Mouse (Mus musculus) G1E-ER4 (cell line): ENCODE results near the gene Kcnh4. TPM values are rescaled to one million over a fixed set of nuclear protein-coding genes. Genes with fewer than 3 reads are reported as not detected.

Source experiments
- GATA1 ChIP-seq: IDR thresholded peaks from one replicate; pipeline ENCODE4 v1.8.0; 2012; ENCODE audit warnings: low read length, inconsistent platforms
- polyA plus RNA-seq: library from polyadenylated mRNA; stranded (reverse); fragments of >175 nt; gene quantifications from 2 replicates; pipeline ENCODE4 v1.2.3, GENCODE M21; 2012

Gene Kcnh4
- 0.02 TPM in 1 of 2 replicates, not detected in the other for polyA plus RNA-seq

- TF ChIP-seq GATA1: no peak
Observed at GRCm38 (mm10) chr11:100759611-100760233, at the start of gene Kcnh4. Gene Kcnh4 (minus strand): TSS chr11:100759942.

- TF ChIP-seq GATA1: no peak
Observed at GRCm38 (mm10) chr11:100806380-100807305, 46.9 kb upstream of the Kcnh4 start.

- no peak for TF ChIP-seq GATA1
Observed at GRCm38 (mm10) chr11:100805535-100805934, 45.8 kb upstream of the Kcnh4 start.

- no peak for TF ChIP-seq GATA1
Observed at GRCm38 (mm10) chr11:100804409-100804808, 44.7 kb upstream of the Kcnh4 start.

GRCm38 (mm10) chr11:100799426-100799825, 39.7 kb upstream of the Kcnh4 start:
- no peak for TF ChIP-seq GATA1

GRCm38 (mm10) chr11:100796585-100796984, 36.8 kb upstream of the Kcnh4 start:
- no peak for TF ChIP-seq GATA1

GRCm38 (mm10) chr11:100795386-100795785, 35.6 kb upstream of the Kcnh4 start:
- no peak for TF ChIP-seq GATA1

- no peak for TF ChIP-seq GATA1
Observed at GRCm38 (mm10) chr11:100791457-100792049, 31.8 kb upstream of the Kcnh4 start.

GRCm38 (mm10) chr11:100789702-100790101, 30.0 kb upstream of the Kcnh4 start:
- no peak for TF ChIP-seq GATA1

GRCm38 (mm10) chr11:100785774-100786173, 26.0 kb upstream of the Kcnh4 start:
- no peak for TF ChIP-seq GATA1

- TF ChIP-seq GATA1: no peak
Observed at GRCm38 (mm10) chr11:100784286-100784685, 24.5 kb upstream of the Kcnh4 start.

- no peak for TF ChIP-seq GATA1
Observed at GRCm38 (mm10) chr11:100782568-100782967, 22.8 kb upstream of the Kcnh4 start.

GRCm38 (mm10) chr11:100781763-100782475, 22.2 kb upstream of the Kcnh4 start:
- no peak for TF ChIP-seq GATA1

GRCm38 (mm10) chr11:100780247-100780646, 20.5 kb upstream of the Kcnh4 start:
- TF ChIP-seq GATA1: no peak

GRCm38 (mm10) chr11:100778069-100778468, 18.3 kb upstream of the Kcnh4 start:
- TF ChIP-seq GATA1: no peak

- no peak for TF ChIP-seq GATA1
Observed at GRCm38 (mm10) chr11:100775921-100776320, 16.2 kb upstream of the Kcnh4 start.

- TF ChIP-seq GATA1: no peak
Observed at GRCm38 (mm10) chr11:100774261-100774660, 14.5 kb upstream of the Kcnh4 start.
